Mouse (Mus musculus): ENCODE data around the gene Gm28308.

Gene Gm28308

GRCm38 (mm10) chr6:52218643-52219215 is 5.6 kb upstream of the Gm28308 start:
- DNase-seq: no peak

- DNase-seq: no peak
These were observed 4.9 kb upstream of the Gm28308 start for GRCm38 (mm10) chr6:52217895-52218642.

DNA sequence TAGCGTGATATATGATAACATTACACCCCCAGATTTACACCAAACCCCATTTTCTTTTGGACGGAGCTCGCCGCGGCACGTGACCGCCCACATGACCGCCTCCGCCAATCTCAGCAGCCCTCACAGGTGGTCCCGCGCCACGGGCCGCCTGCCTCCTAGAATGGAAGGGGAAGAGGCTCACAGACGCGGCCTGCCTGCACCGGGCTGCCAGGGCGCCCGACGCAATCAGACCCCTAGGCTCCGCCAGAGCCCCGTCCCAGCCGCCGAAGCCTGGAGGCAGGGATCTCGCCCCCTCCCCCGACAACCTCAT is 4.3 kb upstream of the Gm28308 start:
- no peak for DNase-seq

DNA sequence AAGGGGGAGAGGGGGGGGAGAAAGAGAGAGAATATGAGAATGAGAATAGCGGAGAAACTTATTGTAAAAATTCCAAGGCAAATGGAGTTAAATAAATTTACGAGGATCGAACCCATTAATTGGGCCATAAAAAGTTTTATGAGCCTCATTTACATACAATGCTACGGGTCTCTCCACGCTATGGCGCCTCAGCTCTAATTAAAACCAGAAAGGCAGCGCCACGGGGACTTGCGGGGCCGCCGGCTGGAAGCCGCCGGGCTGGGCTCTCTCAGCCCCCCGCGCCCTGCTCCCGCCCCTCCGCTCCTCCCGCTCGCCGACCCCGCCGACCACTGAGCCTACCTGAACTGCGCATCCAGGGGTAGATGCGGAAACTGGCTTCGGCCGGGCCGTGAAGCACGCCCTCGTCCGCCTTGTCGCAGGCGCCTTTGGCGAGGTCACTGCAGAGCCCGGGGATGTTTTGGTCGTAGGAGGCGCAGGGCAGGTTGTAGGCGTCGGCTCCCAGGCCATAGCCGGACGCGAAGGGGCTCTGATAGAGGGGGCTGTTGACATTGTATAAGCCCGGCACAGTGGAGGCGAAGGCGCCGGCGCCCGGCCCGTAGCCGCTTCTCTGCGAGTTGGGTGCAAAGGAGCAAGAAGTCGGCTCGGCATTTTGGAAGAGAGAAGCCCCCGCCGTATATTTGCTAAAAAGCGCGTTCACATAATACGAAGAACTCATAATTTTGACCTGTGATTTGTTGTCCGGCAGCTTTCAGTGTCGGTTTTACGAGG is 3.7 kb upstream of the Gm28308 start:
- no peak for DNase-seq

- DNase-seq: no peak
These were observed 2.8 kb upstream of the Gm28308 start for GRCm38 (mm10) chr6:52215771-52216535.

DNA sequence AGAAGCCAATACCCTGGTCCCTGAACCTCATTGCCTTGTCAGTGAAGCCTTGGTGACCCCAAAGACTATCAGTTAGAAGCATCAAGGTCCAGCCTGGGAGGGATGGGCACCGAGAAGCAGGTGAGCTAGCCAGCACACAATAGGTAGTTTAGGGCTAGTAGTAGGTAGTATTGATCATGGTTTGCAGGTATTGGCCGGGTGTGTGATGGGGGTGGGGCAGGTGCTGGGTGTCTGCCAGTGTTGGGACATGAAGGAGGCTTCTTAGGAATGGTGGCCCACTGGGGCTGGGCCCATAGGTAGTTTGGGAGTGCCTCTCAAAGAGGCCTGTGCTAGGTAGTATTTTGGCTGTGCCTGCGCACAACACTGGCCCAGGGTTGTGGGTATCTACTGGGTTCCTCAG is 1.9 kb upstream of the Gm28308 start:
- no peak for DNase-seq

- no peak for DNase-seq
These were observed 1.1 kb upstream of the Gm28308 start for GRCm38 (mm10) chr6:52214271-52214670.

- no peak for DNase-seq
These were observed 502 bp downstream of the Gm28308 start for GRCm38 (mm10) chr6:52212556-52213118.

- DNase-seq: no peak
These were observed 1.2 kb downstream of the Gm28308 start for GRCm38 (mm10) chr6:52211961-52212360.

- peak; percentile 52 for DNase-seq
These were observed 1.8 kb downstream of the Gm28308 start for GRCm38 (mm10) chr6:52211170-52211935.

DNA sequence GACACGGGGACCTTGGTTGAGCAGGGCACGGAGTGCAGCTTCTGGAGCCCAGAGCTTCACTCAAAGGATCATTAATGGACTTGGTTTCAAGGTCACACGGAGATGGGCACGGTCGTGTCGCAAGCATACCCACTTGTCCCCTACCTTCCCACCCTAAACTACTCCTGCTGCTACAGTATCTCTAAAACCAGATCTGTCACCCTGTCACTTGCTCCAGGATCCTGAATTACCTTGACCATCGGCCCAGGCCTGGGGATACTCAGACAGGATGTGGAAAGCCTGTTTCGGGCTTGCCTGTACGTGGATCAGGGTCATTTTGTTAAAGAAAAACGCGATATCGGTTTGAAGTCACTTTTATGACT is 3.5 kb downstream of the Gm28308 start:
- no peak for DNase-seq

DNA sequence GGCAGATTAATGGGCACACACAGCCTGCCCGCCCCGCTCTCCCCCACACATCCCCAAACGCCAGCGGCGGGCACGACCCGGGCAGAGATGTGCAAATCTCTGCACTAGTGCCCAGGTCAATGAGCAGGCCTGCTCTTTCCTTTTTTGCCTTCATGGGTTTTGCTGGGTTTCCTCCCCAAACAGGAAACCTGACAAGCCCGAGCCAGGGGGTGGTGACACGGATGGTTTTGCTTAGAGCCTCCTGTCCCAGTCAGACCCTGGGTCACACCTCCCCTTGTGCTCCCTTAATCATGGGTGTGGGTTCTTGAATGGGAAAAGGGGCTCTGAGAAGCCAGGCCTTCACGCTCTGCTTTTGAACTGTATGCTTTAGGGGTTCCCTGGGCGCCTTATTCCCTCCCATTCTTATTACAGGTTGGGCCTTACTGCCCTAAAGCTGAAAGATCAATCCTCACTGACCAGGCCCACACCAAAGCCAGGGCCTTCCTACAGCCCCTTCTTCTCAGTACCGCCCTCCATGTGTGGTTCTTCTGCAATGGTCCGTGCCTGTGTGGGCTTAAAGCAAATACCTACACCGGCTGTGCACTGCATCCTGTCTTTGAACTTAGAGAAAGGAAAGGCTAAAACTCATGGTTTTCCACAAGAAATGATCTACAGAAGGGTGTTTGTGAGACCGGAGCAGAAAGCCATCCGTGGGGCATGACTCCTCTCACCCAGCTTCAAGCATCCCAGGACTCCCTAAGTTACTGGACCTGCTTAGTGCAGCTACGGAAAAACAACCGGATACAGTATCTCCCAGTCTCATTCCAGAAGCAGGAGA is 4.1 kb downstream of the Gm28308 start:
- no peak for DNase-seq

DNA sequence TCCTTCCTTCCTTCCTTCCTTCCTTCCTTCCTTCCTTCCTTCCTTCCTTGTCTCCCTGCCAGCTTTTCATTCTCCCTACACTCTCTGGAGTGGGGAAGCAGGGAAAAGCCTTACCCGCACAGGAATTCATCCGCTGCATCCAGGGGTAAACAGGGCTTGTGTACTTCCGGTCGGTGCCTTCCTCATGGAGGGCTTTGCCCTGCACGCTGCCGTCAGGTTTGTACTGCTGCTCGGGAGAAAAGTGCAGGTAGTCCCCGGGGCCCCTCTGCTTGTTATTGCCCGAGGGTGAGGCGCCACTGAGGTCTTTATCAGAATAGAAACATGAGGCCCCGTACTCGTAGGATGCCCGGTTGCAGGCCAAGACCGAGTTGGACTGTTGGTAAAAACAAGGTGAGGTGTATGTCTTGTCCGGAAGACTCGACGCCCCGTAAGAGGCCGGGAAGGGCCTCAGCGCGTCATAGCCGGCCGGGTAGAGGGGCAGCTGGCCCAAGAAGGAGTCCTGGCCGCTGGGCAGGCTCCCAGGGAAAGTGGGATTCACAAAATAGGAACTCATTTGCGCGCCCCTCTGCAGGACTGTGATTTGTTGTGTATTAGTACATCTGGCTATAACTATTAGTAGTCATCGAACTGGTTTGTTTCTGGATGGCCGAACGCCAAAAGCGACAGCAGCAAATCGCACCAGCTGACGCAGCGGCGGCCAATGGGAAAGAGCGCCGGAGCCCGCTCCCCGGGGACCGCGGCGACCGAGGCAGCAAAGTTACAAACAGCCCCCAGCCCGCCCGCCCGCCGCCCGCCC is 4.9 kb downstream of the Gm28308 start, which contains the start of gene Hoxa6:
Gene Hoxa6 (minus strand): TSS at position 651 of the 796 bp plus-strand sequence.
- DNase-seq: no peak

DNA sequence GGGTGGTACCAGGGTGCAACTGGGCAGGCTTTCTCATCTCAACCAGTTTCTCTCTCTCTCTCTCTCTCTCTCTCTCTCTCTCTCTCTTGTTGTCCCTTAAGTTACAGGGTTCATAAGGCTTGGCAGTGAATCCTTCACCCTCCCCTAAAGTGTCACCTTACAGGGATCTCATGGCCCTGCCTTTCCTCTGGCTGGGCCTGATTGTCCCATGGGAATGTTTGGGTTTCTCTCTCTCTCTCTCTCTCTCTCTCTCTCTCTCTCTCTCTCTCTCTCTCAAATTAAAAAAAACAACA is 5.5 kb downstream of the Gm28308 start:
- DNase-seq: no peak

DNA sequence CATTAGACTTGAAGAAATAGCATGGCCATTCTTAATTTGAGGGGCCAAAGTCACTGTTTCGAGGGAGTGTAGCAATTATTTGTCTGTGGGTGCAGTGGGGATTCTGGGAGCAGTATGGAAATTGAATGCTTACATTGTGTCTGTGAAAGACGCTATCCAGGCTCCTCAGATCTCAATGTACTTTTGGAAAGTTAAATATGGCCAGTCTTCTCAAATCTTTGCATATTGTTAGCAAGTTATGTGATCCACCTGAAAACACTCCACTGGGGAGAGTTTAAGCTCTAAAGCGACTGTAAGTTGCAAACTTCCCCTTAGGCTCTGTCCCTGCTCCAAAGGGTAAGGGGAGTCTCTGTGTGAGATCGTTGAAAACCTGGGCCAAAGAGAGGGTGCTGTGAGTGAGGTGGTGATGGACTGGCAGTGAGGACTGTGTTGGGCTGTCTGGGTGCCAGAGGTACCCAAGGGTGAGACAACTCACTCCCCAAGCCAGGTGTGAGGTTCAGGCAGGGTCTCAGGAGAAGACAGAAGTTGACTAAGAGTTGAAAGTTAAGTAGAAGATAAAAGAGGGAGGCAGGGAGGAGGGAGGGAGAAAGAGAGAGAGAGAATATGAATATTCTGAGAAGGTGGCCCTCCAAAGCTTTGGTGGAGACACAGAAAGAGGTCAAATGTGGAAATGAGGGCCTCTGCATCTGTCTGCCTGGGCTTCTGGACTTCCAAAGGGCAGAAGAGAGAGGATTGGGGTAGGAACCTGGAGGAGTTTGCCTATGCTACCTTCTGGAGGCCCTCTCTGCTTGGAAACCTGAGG is 6.1 kb downstream of the Gm28308 start:
- no peak for DNase-seq

DNA sequence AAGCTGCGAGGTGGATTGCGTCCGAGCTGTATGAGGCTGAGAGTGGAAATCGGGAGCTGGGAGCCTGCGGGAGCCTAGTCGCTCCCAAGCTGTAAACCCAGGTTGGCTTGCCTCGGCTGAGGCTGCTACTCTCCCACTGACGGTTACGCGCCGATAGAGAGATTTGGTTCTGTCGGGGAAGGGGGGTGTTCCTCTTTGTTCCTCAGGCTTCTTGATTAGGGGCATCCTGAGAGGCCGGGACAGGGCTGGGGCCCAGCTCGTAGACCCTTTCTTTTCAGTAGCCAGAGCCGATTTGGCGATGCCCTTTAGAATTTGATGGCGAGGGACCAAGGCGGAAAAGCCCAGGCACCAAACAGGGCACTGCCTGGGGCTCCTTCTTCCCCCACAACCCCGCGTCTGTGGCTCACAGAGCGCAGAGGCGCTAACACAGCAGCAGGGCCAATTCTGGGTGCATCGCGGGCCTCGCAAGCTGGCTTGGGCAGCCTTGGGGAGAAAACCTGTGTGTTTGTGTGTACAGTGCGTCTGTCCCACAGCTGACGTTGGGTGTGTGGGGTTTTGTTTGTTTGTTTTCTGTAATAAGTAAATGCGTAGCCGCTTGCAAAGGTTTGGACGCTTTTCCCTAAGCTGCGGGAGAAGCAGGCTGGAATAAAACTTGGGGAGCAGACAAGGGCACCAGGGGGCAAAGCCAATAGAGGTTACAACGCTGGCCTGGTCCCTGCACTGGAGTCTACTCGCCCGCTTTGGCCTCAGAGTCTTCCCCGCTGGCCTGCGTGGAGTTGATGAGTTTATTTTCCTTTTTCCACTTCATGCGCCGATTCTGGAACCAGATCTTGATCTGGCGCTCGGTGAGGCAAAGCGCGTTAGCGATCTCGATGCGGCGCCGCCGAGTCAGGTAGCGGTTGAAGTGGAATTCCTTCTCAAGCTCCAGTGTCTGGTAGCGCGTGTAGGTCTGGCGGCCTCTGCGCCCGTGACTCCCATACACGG is 7.2 kb downstream of the Gm28308 start:
- no peak for DNase-seq

- no peak for DNase-seq
These were observed 7.9 kb downstream of the Gm28308 start for GRCm38 (mm10) chr6:52205221-52205620.

GRCm38 (mm10) chr6:52204050-52204752 is 8.9 kb downstream of the Gm28308 start, which contains the start of gene Hoxa5:
Gene Hoxa5, minus strand, starts transcription at chr6:52204587.
- no peak for DNase-seq
